Mouse (Mus musculus) ES-Bruce4 (cell line): ENCODE data around the gene 5430427O19Rik.

Experiments
- CTCF ChIP-seq: IDR thresholded peaks from one replicate; pipeline ENCODE4 v1.8.1; 2011; ENCODE audit warnings: low read depth, low read length
- POLR2A ChIP-seq: IDR thresholded peaks from one replicate; pipeline ENCODE4 v1.8.1; 2011; ENCODE audit warnings: low read length; ENCODE audit not compliant: insufficient read depth

GRCm38 (mm10) chrX:85868079-85868478, 2.1 kb upstream of the 5430427O19Rik start:
- TF ChIP-seq CTCF = no peak
- TF ChIP-seq POLR2A = no peak
